Mouse (Mus musculus) kidney, embryonic 15.5 days (tissue): ENCODE results near the gene Gm765. TPM values are rescaled to one million over a fixed set of nuclear protein-coding genes. Genes with fewer than 3 reads are reported as not detected.

Source experiments
- ATAC-seq: fragments of 200-750 bp; cut with Nextera tagmentation; replicated peaks from 2 replicates; pipeline ENCODE4 v1.8.0; 2017; ENCODE audit warnings: moderate TSS enrichment; ENCODE audit not compliant: low FRiP score
- H3K27ac ChIP-seq: fragments of 300-500 bp; sonication (generic); 2 replicates; pipeline ENCODE4 v1.5.1; 2015; ENCODE audit warnings: mild to moderate bottlenecking, inconsistent platforms
- H3K27me3 ChIP-seq: fragments of 300-500 bp; sonication (generic); 2 replicates; pipeline ENCODE4 v1.6.1; 2015; ENCODE audit warnings: inconsistent platforms
- H3K36me3 ChIP-seq: fragments of 300-500 bp; sonication (generic); 2 replicates; pipeline ENCODE4 v1.6.1; 2015; ENCODE audit warnings: inconsistent platforms
- H3K4me1 ChIP-seq: fragments of 300-500 bp; sonication (generic); 2 replicates; pipeline ENCODE4 v1.6.1; 2015; ENCODE audit warnings: inconsistent platforms
- H3K4me2 ChIP-seq: fragments of 300-500 bp; sonication (generic); 2 replicates; pipeline ENCODE4 v1.6.1; 2015; ENCODE audit warnings: moderate library complexity, mild to moderate bottlenecking, inconsistent platforms
- H3K4me3 ChIP-seq: fragments of 300-500 bp; sonication (generic); replicated peaks from 2 replicates; pipeline ENCODE4 v1.5.1; 2015; ENCODE audit warnings: mild to moderate bottlenecking, inconsistent platforms
- H3K9ac ChIP-seq: fragments of 300-500 bp; sonication (generic); 2 replicates; pipeline ENCODE4 v1.6.1; 2015; ENCODE audit warnings: mild to moderate bottlenecking, inconsistent platforms
- H3K9me3 ChIP-seq: fragments of 300-500 bp; sonication (generic); replicated peaks from 2 replicates; pipeline ENCODE4 v1.6.1; 2016; ENCODE audit warnings: inconsistent platforms
- WGBS: fragments of 180-500 bp; shearing (Covaris S2); methylation state at CpG from one replicate; pipeline ENCODE4 v1.1.7; 2015; ENCODE audit warnings: mixed read lengths; 5-methylcytosine and 5-hydroxymethylcytosine counted together
- polyA plus RNA-seq: library from polyadenylated mRNA; unstranded; fragments of >200 nt; fragmentation: Nextera tagmentation; extraction: Ambion mirVana; gene quantifications from 2 replicates; pipeline ENCODE4 v1.2.1, GENCODE M21; 2015

The Gm765 gene
- polyA plus RNA-seq, result not detected in 2 replicates

DNA sequence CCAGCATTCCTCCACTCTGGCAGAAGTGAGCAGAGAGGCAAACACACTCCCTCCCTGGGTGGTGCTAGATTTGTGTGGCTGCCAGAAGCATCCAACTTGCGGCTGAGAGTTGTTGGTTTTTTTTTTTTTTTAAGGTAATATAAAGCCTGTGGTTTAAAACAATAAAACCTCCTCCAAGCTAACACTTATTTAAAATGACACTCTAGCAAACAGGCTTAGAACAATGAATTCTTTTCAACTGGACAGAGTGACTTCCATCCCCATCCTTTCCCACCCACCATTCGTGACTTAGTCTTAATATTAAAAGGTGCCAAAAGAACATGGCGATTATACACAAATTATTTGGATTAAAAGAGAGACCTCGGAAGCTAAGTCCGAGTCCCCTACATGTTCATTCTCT is at the start of gene Gm765:
TSS of gene Gm765 (minus strand) at position 101 of the 400 bp plus-strand sequence.
- no peak for ATAC-seq
- Histone ChIP-seq H3K4me3 (no peak within 1 kb of the TSS), H3K4me1 (no peaks in the 10 kb centered on the region), H3K27ac (no peak within 1 kb of the TSS), H3K36me3 (no peaks in the 10 kb centered on the region), H3K9me3 (no peaks in the 10 kb centered on the region), H3K9ac (no peak within 1 kb of the TSS), H3K4me2 (no peak within 1 kb of the TSS), H3K27me3 (no peaks in the 10 kb centered on the region)
- WGBS, result 75% methylated on average over 5 of the region's 5 CpGs

DNA sequence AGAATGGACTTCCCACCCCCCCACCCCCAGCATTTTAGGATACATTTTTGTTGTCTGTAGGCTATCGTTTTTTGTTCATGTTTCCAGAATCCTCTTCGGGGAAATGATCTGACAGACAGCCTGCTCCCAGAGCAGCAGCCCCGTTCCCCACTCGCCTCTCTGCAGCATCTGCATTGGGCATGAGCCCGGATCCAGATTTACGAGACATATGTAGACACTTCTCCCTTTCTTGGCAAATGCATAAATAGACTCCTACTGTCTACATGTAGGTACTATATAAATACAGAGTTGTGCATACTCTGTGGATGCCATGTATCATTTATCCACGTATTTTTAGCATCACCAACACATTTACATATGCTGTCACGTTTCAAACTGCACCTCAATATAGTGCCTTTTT is 42.9 kb upstream of the Gm765 start:
- Histone ChIP-seq H3K27me3 (no peaks in the 10 kb centered on the region), H3K9ac (no peak overlapping the region), H3K27ac (no peak overlapping the region), H3K36me3 (no peaks in the 10 kb centered on the region), H3K4me1 (no peaks in the 10 kb centered on the region), H3K4me2 (no peak overlapping the region), H3K4me3 (no peak overlapping the region), H3K9me3 (no peaks in the 10 kb centered on the region)
- 84% methylated on average over 8 of the region's 8 CpGs for WGBS
- ATAC-seq, result no peak

GRCm38 (mm10) chr6:98384431-98384830 is 41.9 kb upstream of the Gm765 start:
- no peaks in the 10 kb centered on the region for H3K9me3 ChIP-seq
- H3K4me2 ChIP-seq, result no peak overlapping the region
- ATAC-seq, result no peak
- H3K36me3 ChIP-seq, result no peaks in the 10 kb centered on the region
- H3K4me1 ChIP-seq, result no peaks in the 10 kb centered on the region
- H3K27me3 ChIP-seq, result no peaks in the 10 kb centered on the region
- H3K9ac ChIP-seq, result no peak overlapping the region
- no peak overlapping the region for H3K4me3 ChIP-seq
- H3K27ac ChIP-seq, result no peak overlapping the region
- 83% methylated on average over 8 of the region's 8 CpGs for WGBS

GRCm38 (mm10) chr6:98383411-98383810 is 40.9 kb upstream of the Gm765 start:
- H3K27ac ChIP-seq, result no peak overlapping the region
- WGBS, result 39% methylated on average over 6 of the region's 6 CpGs
- no peaks in the 10 kb centered on the region for H3K36me3 ChIP-seq
- no peak for ATAC-seq
- no peaks in the 10 kb centered on the region for H3K27me3 ChIP-seq
- no peak overlapping the region for H3K4me3 ChIP-seq
- no peaks in the 10 kb centered on the region for H3K4me1 ChIP-seq
- H3K4me2 ChIP-seq, result no peak overlapping the region
- H3K9me3 ChIP-seq, result no peaks in the 10 kb centered on the region
- H3K9ac ChIP-seq, result no peak overlapping the region

DNA sequence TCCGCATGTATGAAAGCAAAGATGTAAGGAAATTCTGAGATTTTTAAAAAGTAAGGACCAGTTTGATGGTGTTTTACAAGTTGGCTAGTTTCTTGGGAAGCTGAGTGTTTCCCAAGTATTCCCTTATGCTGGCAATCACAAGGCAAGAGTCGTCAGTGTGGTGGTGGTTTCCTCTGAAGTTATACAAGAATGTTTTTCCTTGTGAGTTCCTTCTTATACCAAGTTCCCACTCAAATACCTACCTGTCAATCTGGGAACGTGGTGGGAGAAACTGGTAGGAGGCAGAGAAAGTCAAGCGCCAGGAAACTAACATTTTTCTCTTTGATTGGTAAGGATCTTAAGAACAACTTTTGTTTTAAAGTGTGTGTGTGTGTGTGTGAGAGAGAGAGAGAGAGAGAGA is 23.6 kb upstream of the Gm765 start:
- WGBS, result 87% methylated on average over 4 of the region's 4 CpGs
- H3K36me3 ChIP-seq, result no peaks in the 10 kb centered on the region
- no peak for ATAC-seq
- no peaks in the 10 kb centered on the region for H3K9me3 ChIP-seq
- H3K27ac ChIP-seq, result no peak overlapping the region
- no peak overlapping the region for H3K9ac ChIP-seq
- H3K4me1 ChIP-seq, result no peaks in the 10 kb centered on the region
- H3K27me3 ChIP-seq, result no peaks in the 10 kb centered on the region
- H3K4me3 ChIP-seq, result no peak overlapping the region
- no peak overlapping the region for H3K4me2 ChIP-seq

DNA sequence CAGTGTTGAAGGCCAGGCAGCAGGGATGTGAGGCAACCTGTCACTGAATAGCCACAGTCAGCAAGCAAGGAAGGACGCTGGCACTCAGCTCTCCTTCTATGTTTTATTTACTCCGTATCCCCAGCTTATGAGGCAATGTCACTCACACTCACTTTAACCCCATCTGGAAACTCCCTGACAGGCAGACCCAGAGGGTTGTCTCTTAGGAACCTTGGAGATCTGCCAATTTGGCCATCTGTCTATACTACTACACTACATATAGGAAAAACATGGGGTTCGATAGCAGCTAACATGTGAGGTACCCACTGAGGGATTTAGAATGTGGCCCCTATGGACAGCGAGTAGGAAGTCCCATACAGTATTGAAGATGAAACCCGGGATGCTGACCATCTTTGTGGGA is 12.7 kb upstream of the Gm765 start:
- H3K9me3 ChIP-seq, result no peaks in the 10 kb centered on the region
- H3K4me3 ChIP-seq, result no peak overlapping the region
- no peak for ATAC-seq
- no peak overlapping the region for H3K9ac ChIP-seq
- no peaks in the 10 kb centered on the region for H3K36me3 ChIP-seq
- WGBS, result 80% methylated on average over 5 of the region's 5 CpGs
- H3K27ac ChIP-seq, result no peak overlapping the region
- H3K4me2 ChIP-seq, result no peak overlapping the region
- no peaks in the 10 kb centered on the region for H3K4me1 ChIP-seq
- H3K27me3 ChIP-seq, result no peaks in the 10 kb centered on the region; the same call in 1 of the 2 replicates

- 94% methylated on average over 3 of the region's 3 CpGs for WGBS
- no peaks in the 10 kb centered on the region for H3K4me1 ChIP-seq
- H3K27me3 ChIP-seq, result no peaks in the 10 kb centered on the region; the same call in 1 of the 2 replicates
- no peak for ATAC-seq
- no peak overlapping the region for H3K4me2 ChIP-seq
- H3K9ac ChIP-seq, result no peak overlapping the region
- H3K36me3 ChIP-seq, result no peaks in the 10 kb centered on the region
- H3K9me3 ChIP-seq, result no peaks in the 10 kb centered on the region
- no peak overlapping the region for H3K27ac ChIP-seq
- no peak overlapping the region for H3K4me3 ChIP-seq
Observed at GRCm38 (mm10) chr6:98353285-98353684, 10.7 kb upstream of the Gm765 start.

GRCm38 (mm10) chr6:98332714-98333113 is 9.8 kb downstream of the Gm765 start:
- no peaks in the 10 kb centered on the region for H3K27me3 ChIP-seq
- H3K4me1 ChIP-seq, result no peaks in the 10 kb centered on the region
- H3K9me3 ChIP-seq, result no peaks in the 10 kb centered on the region
- no peak overlapping the region for H3K27ac ChIP-seq
- WGBS, result 72% methylated on average over 2 of the region's 2 CpGs
- no peaks in the 10 kb centered on the region for H3K36me3 ChIP-seq
- no peak overlapping the region for H3K9ac ChIP-seq
- no peak overlapping the region for H3K4me3 ChIP-seq
- no peak for ATAC-seq
- H3K4me2 ChIP-seq, result no peak overlapping the region

GRCm38 (mm10) chr6:98311659-98312058 is 30.9 kb downstream of the Gm765 start:
- no peaks in the 10 kb centered on the region for H3K4me1 ChIP-seq
- ATAC-seq, result no peak

GRCm38 (mm10) chr6:98307647-98308046 is 34.9 kb downstream of the Gm765 start:
- Histone ChIP-seq H3K27me3 (no peaks in the 10 kb centered on the region), H3K4me1 (no peaks in the 10 kb centered on the region), H3K9me3 (no peaks in the 10 kb centered on the region), H3K4me3 (no peak overlapping the region), H3K36me3 (no peaks in the 10 kb centered on the region), H3K4me2 (no peak overlapping the region), H3K9ac (no peak overlapping the region), H3K27ac (no peak overlapping the region)
- no peak for ATAC-seq
- 61% methylated on average over 3 of the region's 3 CpGs for WGBS

More at GRCm38 (mm10) chr6:98311659-98312058, 30.9 kb downstream of the Gm765 start:
- no peaks in the 10 kb centered on the region for H3K27me3 ChIP-seq
- H3K9me3 ChIP-seq, result no peaks in the 10 kb centered on the region
- WGBS, result 78% methylated on average over 5 of the region's 5 CpGs
- H3K4me3 ChIP-seq, result no peak overlapping the region
- no peak overlapping the region for H3K27ac ChIP-seq
- H3K36me3 ChIP-seq, result no peaks in the 10 kb centered on the region
- no peak overlapping the region for H3K4me2 ChIP-seq
- no peak overlapping the region for H3K9ac ChIP-seq

DNA sequence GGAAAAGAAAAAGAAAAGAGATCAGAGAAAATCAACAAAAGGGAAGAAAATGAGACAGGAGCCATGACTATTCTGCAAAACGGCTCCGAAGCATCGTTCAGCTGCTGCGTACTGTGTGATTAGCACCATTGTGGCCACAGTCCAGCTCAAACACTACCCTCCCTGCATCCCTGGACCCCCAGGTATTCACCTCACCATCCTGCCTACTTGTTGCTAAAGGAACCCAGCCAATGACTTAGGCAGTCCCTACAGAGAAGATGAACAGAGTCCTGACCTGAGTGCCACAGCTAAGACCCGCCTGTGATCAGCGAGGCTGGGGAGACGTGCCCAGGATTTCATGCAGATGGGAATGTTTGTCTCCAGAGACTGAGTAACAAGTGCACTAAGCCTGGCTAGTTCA is 35.4 kb downstream of the Gm765 start:
- ATAC-seq, result no peak
- WGBS, result 82% methylated on average over 7 of the region's 7 CpGs
- Histone ChIP-seq H3K9ac (no peak overlapping the region), H3K4me3 (no peak overlapping the region), H3K4me1 (no peaks in the 10 kb centered on the region), H3K4me2 (no peak overlapping the region), H3K27ac (no peak overlapping the region), H3K27me3 (no peaks in the 10 kb centered on the region), H3K9me3 (no peaks in the 10 kb centered on the region), H3K36me3 (no peaks in the 10 kb centered on the region)

GRCm38 (mm10) chr6:98292064-98292463 is 50.5 kb downstream of the Gm765 start:
- Histone ChIP-seq H3K27me3 (no peaks in the 10 kb centered on the region), H3K27ac (no peak overlapping the region), H3K36me3 (no peaks in the 10 kb centered on the region), H3K9ac (no peak overlapping the region), H3K4me3 (no peak overlapping the region), H3K9me3 (no peaks in the 10 kb centered on the region), H3K4me2 (no peak overlapping the region), H3K4me1 (no peaks in the 10 kb centered on the region)
- 72% methylated on average over 5 of the region's 5 CpGs for WGBS
- no peak for ATAC-seq

DNA sequence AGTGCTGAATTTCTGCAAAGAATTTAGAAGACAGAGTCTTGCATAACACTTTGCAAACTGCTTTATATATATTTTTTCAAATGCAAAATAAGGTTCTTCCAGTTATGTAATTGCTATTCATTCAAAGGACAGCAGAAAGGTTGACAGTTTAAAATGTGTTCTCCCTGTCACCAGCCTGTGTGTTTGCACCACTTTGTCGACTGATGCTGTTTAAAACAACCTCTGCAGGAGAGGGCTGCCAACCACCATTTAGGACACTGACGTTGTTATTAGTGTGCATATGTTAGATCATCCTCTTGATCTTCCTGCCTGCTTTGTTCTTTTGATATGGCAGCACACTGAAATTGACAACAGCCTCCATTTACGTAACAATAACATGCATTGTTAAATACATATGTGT is 54.2 kb downstream of the Gm765 start:
- Histone ChIP-seq H3K4me2 (no peak overlapping the region), H3K27ac (no peak overlapping the region), H3K4me1 (no peaks in the 10 kb centered on the region), H3K36me3 (no peaks in the 10 kb centered on the region), H3K4me3 (no peak overlapping the region), H3K9ac (no peak overlapping the region), H3K27me3 (no peaks in the 10 kb centered on the region), H3K9me3 (no peaks in the 10 kb centered on the region)
- WGBS, result 51% methylated on average over 3 of the region's 3 CpGs
- no peak for ATAC-seq
